Mouse (Mus musculus): Measurements from ENCODE around the gene Rad17. TPM values are rescaled to one million over a fixed set of nuclear protein-coding genes. Genes with fewer than 3 reads are reported as not detected.
A peak's percentile ranks its signal among the peaks of the same experiment; 100 is the strongest.

Gene Rad17
- polyA plus RNA-seq, 1 experiment from 2014 or later = 21.3 TPM

DNA sequence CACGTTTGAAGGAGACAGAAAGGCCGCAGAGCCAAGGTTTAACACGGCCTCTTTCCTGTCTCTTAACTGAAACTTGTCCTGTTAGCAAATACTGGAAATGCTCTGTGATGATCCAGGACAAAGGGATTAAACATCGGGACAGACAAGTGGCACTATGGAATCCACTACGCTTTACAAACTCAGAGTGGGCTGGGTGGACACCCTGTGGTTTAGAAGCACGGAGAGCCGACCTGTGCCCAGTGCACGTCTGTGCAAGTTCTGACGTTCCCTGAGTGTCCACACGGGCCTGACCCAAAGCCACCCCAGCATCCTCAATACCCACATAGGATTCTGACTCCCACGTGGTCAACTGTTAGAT, 47.1 kb downstream of the Rad17 start:
- peaks cover 3% of the 10 kb centered on the region; the same call in 1 of the 2 replicates for H3K9me3 ChIP-seq
- H3K36me3 ChIP-seq (replicated peaks) = 0 out of 2 replicates have a peak, but pooled peaks cover 3% of the 10 kb centered on the region
- DNase-seq (ENCODE audit: extremely low spot score, low spot score) = no peak
- no peak overlapping the region for H3K27ac ChIP-seq
- no peaks in the 10 kb centered on the region for H3K27me3 ChIP-seq (ENCODE audit: poor library complexity, severe bottlenecking)
- H3K4me3 ChIP-seq = no peak overlapping the region
- H3K4me1 ChIP-seq = peaks cover 8% of the 10 kb centered on the region
- 90% methylated on average over 11 of the region's 11 CpGs for WGBS

DNA sequence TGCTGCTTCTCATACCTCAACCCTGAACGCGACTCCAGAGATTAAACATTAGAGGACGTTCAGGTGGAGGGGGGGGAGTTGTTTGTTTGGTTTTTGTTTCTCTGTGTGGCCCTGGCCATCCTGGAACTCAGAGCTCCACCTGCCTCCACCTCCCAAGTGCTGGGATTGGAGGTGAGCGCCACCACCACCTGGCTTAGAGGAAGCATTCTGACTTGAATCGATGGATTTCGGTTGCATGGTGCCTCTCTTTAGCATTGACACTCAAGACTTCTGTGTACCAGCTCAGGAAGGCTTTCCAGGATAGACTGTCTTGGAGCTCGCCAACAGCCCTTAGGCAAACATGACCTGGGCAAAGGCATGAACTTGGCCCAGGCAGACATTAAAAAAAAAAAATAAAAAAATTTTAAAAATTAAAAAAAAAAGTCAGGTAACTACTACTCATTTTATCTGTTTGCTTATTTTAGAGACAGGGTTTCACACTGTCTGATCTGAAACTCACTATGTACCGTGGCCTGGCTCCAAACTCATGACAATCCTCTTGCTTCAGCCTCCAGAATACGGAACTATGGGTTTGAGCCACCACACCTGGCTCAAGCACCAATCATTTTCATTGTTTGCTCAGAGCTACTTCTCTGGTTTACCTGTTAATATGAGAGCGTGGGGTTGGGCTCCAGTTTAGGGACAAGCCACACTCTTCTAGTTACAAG, 47.7 kb downstream of the Rad17 start:
- Histone ChIP-seq H3K36me3 (replicated peaks) (0 out of 2 replicates have a peak, but pooled peaks cover 3% of the 10 kb centered on the region), H3K9me3 (peaks cover 3% of the 10 kb centered on the region; the same call in 1 of the 2 replicates), H3K4me3 (no peak overlapping the region), H3K27ac (no peak overlapping the region), H3K4me1 (peaks cover 8% of the 10 kb centered on the region), H3K27me3 (ENCODE audit: poor library complexity, severe bottlenecking) (no peaks in the 10 kb centered on the region)
- no peak for DNase-seq (ENCODE audit: extremely low spot score, low spot score)
- WGBS = 89% methylated on average over 10 of the region's 10 CpGs

DNA sequence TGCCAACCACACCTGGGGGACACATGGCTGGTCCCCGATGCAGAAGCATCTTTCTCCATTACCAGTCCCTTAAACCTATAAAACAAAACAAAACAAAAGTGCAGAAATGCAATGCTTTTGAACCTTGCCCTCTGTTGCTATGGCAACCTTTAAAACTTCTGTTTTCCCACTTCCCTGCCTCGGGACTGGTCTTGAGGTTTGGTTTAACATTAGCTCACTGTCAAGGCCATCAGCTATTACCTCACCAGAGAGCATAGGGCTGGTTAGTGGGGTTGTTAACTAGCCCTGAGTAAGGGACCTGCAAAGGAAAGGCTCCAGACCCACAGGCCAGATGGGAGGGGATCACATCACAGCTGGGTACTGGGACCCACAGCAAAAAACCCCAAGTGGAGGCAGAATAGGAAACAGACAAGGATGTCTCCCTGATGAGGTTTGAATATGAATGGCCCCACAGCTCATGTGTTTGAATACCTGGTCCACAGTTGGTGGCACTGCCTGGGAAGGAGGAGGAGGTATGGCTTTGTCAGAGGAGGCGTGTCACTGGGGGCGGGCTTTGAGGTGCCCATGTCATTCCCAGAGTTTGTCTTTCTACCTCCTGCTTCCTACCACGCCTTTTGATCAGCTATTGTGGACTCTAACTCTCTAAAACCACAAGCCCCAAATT, 48.5 kb downstream of the Rad17 start:
- Histone ChIP-seq H3K4me1 (peaks cover 8% of the 10 kb centered on the region), H3K27ac (no peak overlapping the region), H3K9me3 (no peaks in the 10 kb centered on the region), H3K27me3 (ENCODE audit: poor library complexity, severe bottlenecking) (no peaks in the 10 kb centered on the region), H3K4me3 (no peak overlapping the region), H3K36me3 (replicated peaks) (no peaks in the 10 kb centered on the region)
- WGBS = 72% methylated on average over 5 of the region's 5 CpGs
- no peak for DNase-seq (ENCODE audit: extremely low spot score, low spot score)

DNA sequence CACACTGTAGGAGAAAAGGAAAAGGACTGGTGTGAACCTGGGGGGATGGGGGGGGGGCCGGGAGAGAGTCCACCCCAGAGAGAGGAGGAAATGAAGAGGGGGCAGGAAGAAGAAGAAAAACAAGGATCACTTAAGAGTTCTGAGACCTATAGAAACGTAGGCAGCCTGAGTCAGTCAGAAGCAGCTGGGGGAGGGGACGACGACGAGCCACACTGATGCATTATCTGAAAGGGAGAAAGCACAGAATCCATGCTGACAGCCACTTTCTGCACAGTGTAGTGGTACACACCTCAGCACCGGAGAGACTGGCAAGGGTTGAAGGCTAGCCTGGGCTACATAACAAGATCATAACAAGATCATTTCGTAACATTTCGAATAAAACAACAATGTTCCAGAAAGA, 49.8 kb downstream of the Rad17 start:
- no peak overlapping the region for H3K4me3 ChIP-seq
- H3K27ac ChIP-seq = no peak overlapping the region
- H3K9me3 ChIP-seq = no peaks in the 10 kb centered on the region
- peaks cover 8% of the 10 kb centered on the region for H3K4me1 ChIP-seq
- DNase-seq (ENCODE audit: extremely low spot score, low spot score) = no peak
- no peaks in the 10 kb centered on the region for H3K27me3 ChIP-seq (ENCODE audit: poor library complexity, severe bottlenecking)
- WGBS = 79% methylated on average over 8 of the region's 8 CpGs
- no peaks in the 10 kb centered on the region for H3K36me3 ChIP-seq (replicated peaks)

DNA sequence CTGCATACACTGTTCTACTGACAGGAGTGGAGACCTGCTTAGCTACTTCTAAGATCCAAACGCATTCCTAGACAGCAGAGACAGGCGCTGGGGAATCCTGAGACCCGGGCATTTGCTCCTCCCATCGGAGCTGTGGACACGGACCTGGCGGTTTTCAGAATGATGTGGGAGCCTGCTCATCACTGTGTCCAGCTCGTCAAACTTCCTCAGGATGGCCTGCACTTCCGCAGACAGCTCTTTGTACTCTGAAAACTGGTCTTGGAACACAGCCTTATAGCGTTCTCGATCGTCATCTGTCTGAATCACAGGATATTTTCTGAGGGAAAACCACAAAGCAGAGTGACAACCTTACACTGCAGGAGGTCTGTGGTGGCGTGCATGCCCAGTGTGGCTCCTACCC, 50.5 kb downstream of the Rad17 start:
- Histone ChIP-seq H3K4me3 (no peak overlapping the region), H3K9me3 (no peaks in the 10 kb centered on the region), H3K27ac (no peak overlapping the region), H3K4me1 (peaks cover 8% of the 10 kb centered on the region), H3K36me3 (replicated peaks) (no peaks in the 10 kb centered on the region), H3K27me3 (ENCODE audit: poor library complexity, severe bottlenecking) (no peaks in the 10 kb centered on the region)
- WGBS = 88% methylated on average over 12 of the region's 12 CpGs
- DNase-seq (ENCODE audit: extremely low spot score, low spot score) = no peak

DNA sequence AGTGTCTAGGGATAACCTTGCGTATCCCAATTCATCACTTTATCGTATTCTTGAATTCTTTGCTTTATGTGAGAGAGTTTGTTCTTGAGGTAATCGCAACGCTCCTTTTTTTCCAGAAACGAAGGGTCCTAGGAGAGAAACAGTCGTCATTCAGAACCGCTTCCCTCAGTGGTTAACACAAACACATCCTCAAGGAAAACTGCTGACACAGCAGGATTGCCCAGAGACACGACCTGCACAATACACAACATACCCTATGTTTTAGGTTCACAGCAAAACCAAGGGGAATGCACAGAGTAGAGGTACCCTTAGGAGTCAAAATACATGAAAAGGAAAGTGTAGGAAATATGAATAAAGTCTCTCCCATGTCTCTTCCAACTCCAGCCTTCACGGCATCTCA, 53.6 kb downstream of the Rad17 start:
- Histone ChIP-seq H3K9me3 (no peaks in the 10 kb centered on the region), H3K4me3 (no peak overlapping the region), H3K27me3 (ENCODE audit: poor library complexity, severe bottlenecking) (no peaks in the 10 kb centered on the region), H3K36me3 (replicated peaks) (no peaks in the 10 kb centered on the region), H3K4me1 (peaks cover 3% of the 10 kb centered on the region), H3K27ac (no peak overlapping the region)
- no peak for DNase-seq (ENCODE audit: extremely low spot score, low spot score)
- 85% methylated on average over 9 of the region's 9 CpGs for WGBS

DNA sequence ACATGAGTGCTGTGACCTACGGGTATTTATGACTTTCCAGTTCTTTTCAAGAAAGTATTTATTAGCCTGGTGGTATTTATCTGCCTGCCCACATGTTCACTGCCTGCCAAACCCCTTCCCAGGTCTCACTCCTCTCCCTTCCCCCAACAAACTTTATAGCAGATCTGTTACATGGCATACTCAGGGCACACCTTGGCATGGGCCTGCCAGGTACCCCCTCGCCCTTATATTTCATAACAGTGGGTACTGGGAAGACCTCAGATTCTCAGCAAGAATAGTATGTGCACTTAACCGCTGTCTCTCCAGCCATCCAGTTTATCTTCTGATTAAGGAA, 55.3 kb downstream of the Rad17 start:
- H3K9me3 ChIP-seq = no peaks in the 10 kb centered on the region
- no peaks in the 10 kb centered on the region for H3K27me3 ChIP-seq (ENCODE audit: poor library complexity, severe bottlenecking)
- H3K27ac ChIP-seq = no peak overlapping the region
- DNase-seq (ENCODE audit: extremely low spot score, low spot score) = no peak
- H3K36me3 ChIP-seq (replicated peaks) = no peaks in the 10 kb centered on the region
- WGBS = 91% methylated on average over 3 of the region's 3 CpGs
- H3K4me3 ChIP-seq = no peak overlapping the region
- H3K4me1 ChIP-seq = no peaks in the 10 kb centered on the region

DNA sequence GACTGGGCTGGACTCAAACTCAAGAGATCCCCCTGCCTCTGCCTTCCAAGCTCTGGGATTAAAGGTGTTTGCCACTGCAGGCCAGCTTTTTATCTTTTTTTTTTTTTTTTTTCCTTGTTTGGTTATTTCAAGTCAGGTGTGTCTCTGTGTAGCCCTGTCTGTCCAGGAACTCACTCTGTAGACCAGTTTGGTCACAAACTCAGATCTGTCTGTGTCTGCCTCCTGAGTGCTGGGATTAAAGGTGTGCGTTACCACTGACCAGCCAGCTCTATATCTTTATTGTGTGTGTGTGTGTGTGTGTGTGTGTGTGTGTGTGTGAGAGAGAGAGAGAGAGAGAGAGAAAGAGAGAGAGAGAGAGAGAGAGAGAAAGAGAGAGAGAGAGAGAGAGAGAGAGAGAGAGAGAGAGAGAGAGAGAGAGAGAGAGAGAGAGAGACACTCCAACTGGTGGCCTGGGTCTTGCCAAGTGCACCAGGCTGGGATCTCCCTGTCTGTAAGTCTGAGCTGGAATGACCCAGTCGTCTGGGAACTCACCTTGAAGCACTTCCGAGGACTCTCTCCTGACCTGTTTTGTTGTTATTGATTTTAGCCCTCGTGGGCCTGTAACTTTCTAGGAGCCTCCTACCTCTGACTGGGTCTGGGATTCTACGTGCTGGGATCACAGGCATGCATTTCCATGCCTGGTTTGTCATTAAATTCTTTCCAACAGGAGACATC, 55.9 kb downstream of the Rad17 start:
- no peaks in the 10 kb centered on the region for H3K27me3 ChIP-seq (ENCODE audit: poor library complexity, severe bottlenecking)
- 68% methylated on average over 5 of the region's 5 CpGs for WGBS
- no peak for DNase-seq (ENCODE audit: extremely low spot score, low spot score)
- H3K4me3 ChIP-seq = no peak overlapping the region
- H3K9me3 ChIP-seq = no peaks in the 10 kb centered on the region
- H3K27ac ChIP-seq = no peak overlapping the region
- H3K4me1 ChIP-seq = no peaks in the 10 kb centered on the region
- H3K36me3 ChIP-seq (replicated peaks) = no peaks in the 10 kb centered on the region

DNA sequence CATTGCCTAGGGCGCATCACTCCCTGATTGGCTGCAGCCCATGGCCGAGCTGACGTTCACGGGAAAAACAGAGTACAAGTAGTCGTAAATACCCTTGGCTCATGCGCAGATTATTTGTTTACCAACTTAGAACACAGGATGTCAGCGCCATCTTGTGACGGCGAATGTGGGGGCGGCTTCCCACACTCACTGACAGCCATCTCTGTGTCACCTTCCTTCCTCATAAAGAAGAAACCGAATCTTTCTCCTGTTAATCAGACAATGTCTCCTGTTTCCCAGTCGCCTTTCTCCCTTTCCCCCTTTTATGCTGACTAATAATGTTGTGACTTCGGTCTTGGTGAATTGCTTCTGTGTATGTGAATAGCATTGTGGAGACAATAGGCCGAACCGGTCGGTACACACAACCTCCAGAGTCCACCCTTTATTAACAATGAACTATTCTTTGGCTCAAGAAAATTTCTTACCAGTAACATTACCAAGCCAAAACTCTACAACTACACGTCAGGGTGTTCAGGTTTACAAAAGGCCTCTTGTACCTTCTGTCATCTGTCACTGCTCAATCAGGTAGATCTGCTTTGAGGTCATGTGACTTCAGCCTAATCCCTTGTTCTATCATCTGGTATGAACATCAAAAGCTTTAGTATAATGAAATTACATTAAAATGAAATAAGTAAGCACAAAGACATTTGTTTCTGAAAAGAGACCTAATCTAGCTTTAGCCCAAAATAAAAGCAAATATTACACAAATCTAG, 56.6 kb downstream of the Rad17 start:
- Histone ChIP-seq H3K9me3 (no peaks in the 10 kb centered on the region), H3K36me3 (replicated peaks) (no peaks in the 10 kb centered on the region), H3K4me1 (no peaks in the 10 kb centered on the region), H3K27ac (0 out of 2 replicates have a peak overlapping the region, but pooled peaks have one; percentile 48), H3K27me3 (ENCODE audit: poor library complexity, severe bottlenecking) (no peaks in the 10 kb centered on the region), H3K4me3 (peak overlapping the region; percentile 27)
- 60% methylated on average over 13 of the region's 17 CpGs for WGBS
- no peak for DNase-seq (ENCODE audit: extremely low spot score, low spot score)

DNA sequence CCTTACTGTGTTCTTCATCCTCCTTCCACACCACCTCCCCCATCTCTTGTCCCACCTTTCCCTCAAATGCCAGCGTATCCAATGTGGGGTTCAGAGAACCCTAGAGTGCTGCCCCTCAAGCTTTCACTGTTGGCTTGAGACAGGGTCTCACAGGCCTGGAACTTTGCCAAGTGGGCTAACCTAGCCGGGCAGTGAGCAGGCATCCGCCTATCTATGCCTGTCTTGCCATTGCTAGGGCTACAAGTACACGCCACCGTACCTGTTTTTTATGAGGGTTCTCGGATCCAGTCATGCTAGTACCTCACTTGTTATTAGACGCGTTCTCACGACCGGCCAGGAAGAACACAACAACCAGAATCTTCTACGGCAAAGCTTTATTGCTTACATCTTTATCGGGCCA, 62.2 kb downstream of the Rad17 start:
- 88% methylated on average over 12 of the region's 12 CpGs for WGBS
- no peak overlapping the region for H3K27ac ChIP-seq
- no peaks in the 10 kb centered on the region for H3K36me3 ChIP-seq (replicated peaks)
- H3K4me1 ChIP-seq = no peaks in the 10 kb centered on the region
- no peaks in the 10 kb centered on the region for H3K27me3 ChIP-seq (ENCODE audit: poor library complexity, severe bottlenecking)
- no peaks in the 10 kb centered on the region for H3K9me3 ChIP-seq
- no peak overlapping the region for H3K4me3 ChIP-seq
- no peak for DNase-seq (ENCODE audit: extremely low spot score, low spot score)

DNA sequence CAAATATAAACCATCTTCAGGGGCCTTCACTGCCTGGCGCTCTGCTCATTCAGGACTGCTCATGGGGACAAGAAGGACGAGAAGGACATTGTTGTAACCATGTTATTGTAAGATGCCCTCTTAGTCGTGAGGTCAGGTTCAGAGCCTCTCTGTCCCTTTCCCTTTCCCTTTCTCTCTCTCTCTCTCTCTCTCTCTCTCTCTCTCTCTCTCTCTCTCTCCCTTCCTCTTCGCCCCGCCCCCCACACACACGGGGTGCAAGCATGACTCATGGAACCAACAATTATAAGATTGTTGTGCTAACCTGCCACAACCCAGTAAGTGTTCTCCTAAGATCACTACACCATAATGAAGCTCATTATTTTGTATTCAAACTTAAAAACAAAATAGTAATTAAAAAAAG, 68.7 kb downstream of the Rad17 start:
- peaks cover 10% of the 10 kb centered on the region; the same call in 1 of the 2 replicates for H3K4me1 ChIP-seq
- H3K36me3 ChIP-seq (replicated peaks) = no peaks in the 10 kb centered on the region
- WGBS = 55% methylated on average over 6 of the region's 6 CpGs
- H3K27me3 ChIP-seq (ENCODE audit: poor library complexity, severe bottlenecking) = no peaks in the 10 kb centered on the region
- no peak overlapping the region for H3K27ac ChIP-seq
- no peak for DNase-seq (ENCODE audit: extremely low spot score, low spot score)
- H3K4me3 ChIP-seq = no peak overlapping the region
- H3K9me3 ChIP-seq = no peaks in the 10 kb centered on the region

DNA sequence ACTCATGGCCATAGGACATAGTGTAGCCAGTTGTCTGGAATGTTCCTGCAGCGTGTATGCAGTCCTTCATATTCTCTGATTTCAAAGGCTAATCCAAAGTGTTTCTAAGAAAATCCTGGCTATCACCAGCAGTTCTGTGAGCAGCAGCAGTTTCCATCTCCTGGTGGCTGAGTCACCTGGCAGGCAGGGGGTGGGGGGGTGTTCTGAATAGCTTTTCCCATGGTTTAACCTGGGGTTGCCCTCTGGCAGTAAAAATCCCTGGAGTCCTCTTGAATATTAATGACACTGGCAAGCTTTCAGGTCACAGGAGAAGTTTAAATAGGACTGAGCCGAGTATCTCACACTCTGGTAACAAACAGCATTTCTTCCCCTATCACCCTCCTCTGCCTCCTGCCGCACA, 69.2 kb downstream of the Rad17 start:
- DNase-seq (ENCODE audit: extremely low spot score, low spot score) = no peak
- Histone ChIP-seq H3K36me3 (replicated peaks) (no peaks in the 10 kb centered on the region), H3K9me3 (no peaks in the 10 kb centered on the region), H3K4me3 (no peak overlapping the region), H3K27ac (no peak overlapping the region), H3K4me1 (peaks cover 10% of the 10 kb centered on the region; the same call in 1 of the 2 replicates), H3K27me3 (ENCODE audit: poor library complexity, severe bottlenecking) (no peaks in the 10 kb centered on the region)
- WGBS = 58% methylated on average over 3 of the region's 3 CpGs
